Mouse (Mus musculus): ENCODE measurements around the gene Itpr2. TPM values are rescaled to one million over a fixed set of nuclear protein-coding genes. Genes with fewer than 3 reads are reported as not detected.

The Itpr2 gene
- 100 to 1,000 TPM in 23 of 26 experiments, 10 to 100 TPM in 3; 88.4 to 182 (median 126) TPM for total RNA-seq (2018; cell fraction: chromatin; rRNA removed)
- total RNA-seq (2018; cell fraction: cytosol; rRNA removed): 10 to 100 TPM in 22 of 26 experiments, 1 to 10 TPM in 4; 8.2 to 19.2 (median 11.9) TPM
- 10 to 100 TPM; 29.1 to 82.1 (median 47.4) TPM for total RNA-seq (2018; cell fraction: nucleus; rRNA removed)
- polyA plus RNA-seq (2018): 6.3 to 8.3 TPM (median 8.2 TPM) in 3 replicates

DNA sequence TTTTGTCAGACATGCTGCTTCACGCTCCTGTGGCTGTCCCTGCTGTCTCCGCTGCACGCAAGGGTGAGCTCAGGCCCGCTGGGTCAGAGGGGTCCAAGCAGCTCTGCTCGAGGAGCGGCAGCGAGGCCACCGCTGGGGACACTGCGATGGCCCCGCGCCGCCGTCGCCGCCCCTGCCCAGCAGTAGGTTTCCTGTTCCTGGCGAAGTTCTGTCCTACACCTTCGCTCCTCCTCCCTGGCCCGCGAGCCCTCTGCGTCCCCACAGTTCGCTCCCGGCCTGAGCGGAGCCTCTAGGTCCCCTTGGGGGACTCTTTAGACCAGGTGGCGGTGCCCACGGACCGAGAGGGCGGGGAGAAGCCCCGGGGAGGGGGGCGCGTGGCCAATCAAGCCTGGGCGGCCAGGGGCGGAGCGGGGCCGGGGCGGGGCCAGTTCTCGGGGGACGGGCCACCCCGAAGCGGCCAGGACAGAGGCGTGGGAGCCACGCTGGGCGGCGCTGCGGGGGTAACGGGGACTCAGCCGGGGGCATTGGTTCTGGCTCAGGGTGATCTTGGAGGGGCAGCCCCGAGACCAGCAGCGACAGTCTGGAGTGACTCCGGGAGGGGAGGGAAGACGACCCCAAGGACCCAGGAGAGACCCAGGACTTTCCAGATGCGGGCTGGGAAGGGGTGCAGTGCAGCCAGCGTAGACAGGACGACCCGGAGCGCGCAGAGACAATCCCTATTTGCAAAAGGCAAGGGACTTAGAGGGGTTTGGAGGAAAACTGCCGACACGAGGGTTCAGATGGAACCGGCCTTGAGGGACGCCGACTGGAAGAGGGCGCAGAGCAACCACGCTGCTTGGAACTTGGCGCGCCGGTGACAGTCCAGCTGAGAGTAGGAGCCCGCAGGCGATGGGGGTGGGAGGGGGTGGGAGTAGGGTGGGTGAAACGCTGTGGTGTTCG is at the start of gene Itpr2:
Gene Itpr2, minus strand, starts transcription at position 358 of the 939 bp plus-strand sequence.
- Histone ChIP-seq H3K79me2 (ENCODE audit: inconsistent target) (no peaks in the 10 kb centered on the region; the same call in 1 of the 2 replicates), H3K27ac (peak within 1 kb of the TSS; percentile 25; the same call in 1 of the 2 replicates), H3K4me3 (ENCODE audit: inconsistent target) (peak within 1 kb of the TSS; percentile 48), H3K36me3 (ENCODE audit: inconsistent target) (no peaks in the 10 kb centered on the region)
- under 1% methylated on average over 62 of the region's 70 CpGs for WGBS (ENCODE audit: missing documents)

DNA sequence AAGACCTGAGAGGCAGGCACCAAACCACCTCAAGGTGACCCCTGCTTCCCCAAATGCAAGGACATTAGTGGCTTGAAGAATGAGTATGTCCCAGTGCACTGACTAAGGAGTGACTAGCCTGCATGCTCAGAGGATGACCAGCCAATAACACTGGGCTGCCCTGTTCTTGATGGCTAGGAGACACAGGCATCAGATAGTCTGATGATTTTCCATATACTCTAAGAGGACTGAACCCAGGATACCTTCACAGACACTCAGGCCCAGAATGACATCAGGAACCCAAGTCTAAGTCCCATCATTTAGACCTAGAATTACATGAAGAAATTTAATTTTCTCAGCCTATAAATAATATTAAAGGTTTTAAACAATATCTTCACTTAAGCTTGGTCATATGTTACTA is 49.3 kb upstream of the Itpr2 start:
- H3K36me3 ChIP-seq (ENCODE audit: inconsistent target): peaks cover 53% of the 10 kb centered on the region
- H3K4me3 ChIP-seq (ENCODE audit: inconsistent target): no peak overlapping the region
- H3K27ac ChIP-seq: no peak overlapping the region
- no peaks in the 10 kb centered on the region for H3K79me2 ChIP-seq (ENCODE audit: inconsistent target)

DNA sequence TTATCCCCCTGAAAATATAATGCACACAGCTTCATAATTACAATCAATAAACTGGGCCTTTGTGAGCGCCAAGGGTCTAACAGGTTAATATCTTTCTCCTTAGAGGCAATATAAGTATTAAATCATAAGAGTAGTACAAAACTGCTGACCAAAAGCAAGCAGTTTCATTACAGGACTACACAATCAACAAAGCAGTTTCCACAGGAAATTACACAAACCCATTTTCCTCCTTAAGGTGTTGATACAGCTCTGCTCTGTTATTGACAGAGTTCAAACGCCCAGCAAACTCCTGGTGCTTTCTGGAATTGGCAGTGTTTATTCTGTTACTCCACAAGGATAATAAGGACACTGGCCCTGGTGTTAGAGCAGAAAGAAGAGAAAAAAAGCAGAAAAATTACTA is 48.4 kb upstream of the Itpr2 start:
- Histone ChIP-seq H3K36me3 (ENCODE audit: inconsistent target) (peaks cover 44% of the 10 kb centered on the region), H3K27ac (no peak overlapping the region), H3K4me3 (ENCODE audit: inconsistent target) (no peak overlapping the region), H3K79me2 (ENCODE audit: inconsistent target) (no peaks in the 10 kb centered on the region)
- 74% methylated on average over 2 of the region's 2 CpGs for WGBS (ENCODE audit: missing documents)

DNA sequence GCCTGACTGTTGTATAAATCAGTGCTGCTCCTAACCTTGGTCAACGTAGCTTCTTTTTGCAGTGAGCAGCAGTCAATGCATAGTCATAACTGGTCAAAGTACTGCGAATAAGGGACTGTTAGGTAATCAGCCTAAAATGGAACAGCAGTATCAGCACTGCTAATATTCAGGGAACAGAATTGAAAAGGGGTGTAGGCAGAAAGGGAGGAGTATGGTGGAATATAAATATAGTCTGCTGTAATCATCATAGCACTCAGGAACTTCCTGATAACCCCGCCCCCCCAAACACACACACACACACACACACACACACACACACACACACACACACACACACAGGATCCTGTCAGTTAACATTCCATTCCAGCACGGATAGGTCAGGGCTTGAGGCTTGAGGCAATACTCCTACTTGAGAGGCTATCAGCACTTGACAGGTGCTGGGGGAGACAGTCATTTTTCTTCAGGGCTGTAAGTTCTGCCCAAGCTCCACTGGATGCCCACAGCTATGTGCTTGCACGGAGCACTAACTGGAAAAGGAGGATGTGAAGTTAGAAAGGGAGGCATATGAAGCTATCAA is 43.4 kb upstream of the Itpr2 start:
- Histone ChIP-seq H3K79me2 (ENCODE audit: inconsistent target) (no peaks in the 10 kb centered on the region), H3K27ac (no peak overlapping the region), H3K36me3 (ENCODE audit: inconsistent target) (no peaks in the 10 kb centered on the region), H3K4me3 (ENCODE audit: inconsistent target) (no peak overlapping the region)
- WGBS (ENCODE audit: missing documents): 83% methylated on average over 5 of the region's 5 CpGs

DNA sequence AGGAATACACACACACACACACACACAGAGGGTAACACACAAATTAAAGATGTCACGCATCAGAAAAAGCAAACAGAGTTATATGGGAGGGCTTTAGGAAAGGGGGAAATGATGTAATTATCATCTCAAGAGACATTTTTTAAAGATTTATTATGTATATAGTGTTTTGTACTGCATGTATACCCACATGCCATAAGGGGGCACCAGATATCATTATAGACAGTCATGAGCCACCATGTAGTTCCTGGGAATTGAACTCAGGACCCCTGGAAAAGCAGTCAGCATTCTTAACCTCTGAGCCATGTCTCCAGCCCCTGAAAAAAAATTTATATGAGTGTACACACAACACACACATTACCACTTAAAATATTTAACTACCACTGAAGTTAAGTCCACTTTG is 42.6 kb upstream of the Itpr2 start:
- H3K27ac ChIP-seq: no peak overlapping the region
- H3K36me3 ChIP-seq (ENCODE audit: inconsistent target): no peaks in the 10 kb centered on the region
- H3K79me2 ChIP-seq (ENCODE audit: inconsistent target): no peaks in the 10 kb centered on the region
- 100% methylated on average over 1 of the region's 1 CpGs for WGBS (ENCODE audit: missing documents)
- no peak overlapping the region for H3K4me3 ChIP-seq (ENCODE audit: inconsistent target)

DNA sequence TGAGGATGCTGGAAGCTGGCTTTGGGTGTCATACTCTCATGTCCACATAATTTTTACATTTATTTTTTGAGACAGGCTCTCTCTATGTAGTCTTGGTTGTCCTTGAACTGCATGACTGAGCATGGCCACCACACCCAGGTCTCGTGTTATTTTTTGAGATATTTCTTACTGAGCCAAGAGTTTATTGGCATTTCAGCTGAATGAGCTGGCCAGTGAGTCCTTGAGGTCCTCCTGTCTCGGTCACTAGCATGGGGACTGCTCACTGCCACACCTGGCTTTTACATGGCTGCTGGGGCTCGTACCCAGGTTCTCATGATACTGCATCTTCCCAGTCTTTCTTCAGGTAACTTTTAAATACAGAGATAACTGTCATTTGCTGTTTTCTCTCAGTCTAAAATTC is 38.4 kb upstream of the Itpr2 start:
- Histone ChIP-seq H3K27ac (no peak overlapping the region), H3K4me3 (ENCODE audit: inconsistent target) (no peak overlapping the region), H3K79me2 (ENCODE audit: inconsistent target) (no peaks in the 10 kb centered on the region), H3K36me3 (ENCODE audit: inconsistent target) (no peaks in the 10 kb centered on the region)
- 93% methylated on average over 3 of the region's 3 CpGs for WGBS (ENCODE audit: missing documents)

DNA sequence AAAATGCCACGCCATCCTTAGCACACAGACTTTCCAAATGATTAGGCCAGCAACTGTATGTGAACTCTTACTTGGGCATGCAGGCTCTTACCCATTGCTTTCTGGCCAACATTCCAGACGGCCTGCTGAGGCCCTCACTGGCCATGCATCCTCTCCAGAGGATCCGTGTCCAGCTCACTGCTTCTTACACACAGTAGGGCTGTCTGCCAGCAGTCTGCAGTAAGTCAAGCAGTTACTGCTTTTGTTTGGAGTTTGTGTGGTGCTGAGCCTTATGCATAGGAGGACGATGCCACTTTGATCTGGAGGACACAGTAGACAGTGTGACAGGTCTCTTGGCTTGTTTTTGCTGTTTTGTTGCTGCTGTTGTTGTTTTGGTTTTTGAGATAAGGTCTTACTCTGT is 36.6 kb upstream of the Itpr2 start:
- no peaks in the 10 kb centered on the region for H3K79me2 ChIP-seq (ENCODE audit: inconsistent target)
- H3K36me3 ChIP-seq (ENCODE audit: inconsistent target): no peaks in the 10 kb centered on the region
- 97% methylated on average over 4 of the region's 4 CpGs for WGBS (ENCODE audit: missing documents)
- H3K27ac ChIP-seq: no peak overlapping the region
- no peak overlapping the region for H3K4me3 ChIP-seq (ENCODE audit: inconsistent target)

DNA sequence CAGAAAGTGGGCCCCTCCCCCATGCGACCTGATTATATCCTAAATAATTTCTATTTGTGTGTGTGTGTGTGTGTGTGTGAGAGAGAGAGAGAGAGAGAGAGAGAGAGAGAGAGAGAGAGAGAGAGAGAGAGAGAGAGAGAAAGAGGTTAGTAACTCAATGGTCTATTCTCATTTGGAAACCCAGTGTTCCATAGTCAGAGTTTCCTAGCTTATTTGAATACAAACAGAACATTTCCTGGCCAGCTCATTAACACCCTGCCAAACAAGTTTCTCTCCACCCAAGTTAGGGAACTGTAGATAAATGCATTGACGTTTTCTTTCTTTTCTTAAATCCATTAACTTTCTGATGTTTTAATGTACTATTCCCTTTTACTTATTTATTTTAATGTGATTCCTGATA is 36.0 kb upstream of the Itpr2 start:
- no peak overlapping the region for H3K4me3 ChIP-seq (ENCODE audit: inconsistent target)
- WGBS (ENCODE audit: missing documents): 69% methylated on average over 2 of the region's 2 CpGs
- no peaks in the 10 kb centered on the region for H3K36me3 ChIP-seq (ENCODE audit: inconsistent target)
- no peaks in the 10 kb centered on the region for H3K79me2 ChIP-seq (ENCODE audit: inconsistent target)
- no peak overlapping the region for H3K27ac ChIP-seq

DNA sequence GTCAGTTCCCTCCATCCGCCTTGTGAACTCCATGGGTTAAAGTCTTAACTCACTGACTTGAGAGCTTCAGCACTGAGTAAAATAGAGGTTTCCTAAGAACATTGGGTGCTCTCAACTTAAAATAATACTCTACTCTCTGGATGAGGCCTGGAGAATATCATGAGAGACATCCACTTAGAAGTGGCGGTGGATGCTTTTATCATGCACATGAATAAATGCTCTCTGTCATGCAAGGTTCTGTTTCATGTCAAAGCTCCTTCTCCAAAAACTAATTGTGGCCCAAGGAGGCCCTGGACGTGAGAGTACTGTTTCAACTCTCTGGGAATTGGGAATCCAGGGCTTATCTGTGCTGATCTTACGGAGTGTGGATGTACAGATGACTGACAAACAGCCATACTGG is 35.1 kb upstream of the Itpr2 start:
- Histone ChIP-seq H3K79me2 (ENCODE audit: inconsistent target) (no peaks in the 10 kb centered on the region), H3K27ac (no peak overlapping the region), H3K36me3 (ENCODE audit: inconsistent target) (no peaks in the 10 kb centered on the region), H3K4me3 (ENCODE audit: inconsistent target) (no peak overlapping the region)
- 85% methylated on average over 4 of the region's 4 CpGs for WGBS (ENCODE audit: missing documents)

DNA sequence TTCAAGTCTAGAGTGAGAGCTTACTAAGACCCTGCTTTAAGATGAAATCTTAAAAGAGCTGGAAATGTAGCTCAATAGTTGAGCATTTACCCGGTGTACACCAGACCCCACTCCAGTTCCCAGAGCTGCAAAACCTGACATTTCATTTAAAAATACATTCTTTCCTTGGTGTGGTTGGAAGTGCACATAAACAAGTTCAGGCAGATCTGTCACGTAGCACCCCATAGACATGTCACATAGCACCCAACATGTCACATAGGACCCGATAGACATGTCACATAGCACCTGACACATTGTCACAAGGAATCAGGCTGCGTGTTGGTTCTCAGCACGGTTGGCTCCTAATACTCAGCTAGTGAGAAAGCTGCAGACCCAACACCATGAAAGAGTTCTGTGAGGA is 33.5 kb upstream of the Itpr2 start:
- Histone ChIP-seq H3K79me2 (ENCODE audit: inconsistent target) (no peaks in the 10 kb centered on the region), H3K4me3 (ENCODE audit: inconsistent target) (no peak overlapping the region), H3K27ac (no peak overlapping the region), H3K36me3 (ENCODE audit: inconsistent target) (no peaks in the 10 kb centered on the region)
- WGBS (ENCODE audit: missing documents): 92% methylated on average over 3 of the region's 5 CpGs

DNA sequence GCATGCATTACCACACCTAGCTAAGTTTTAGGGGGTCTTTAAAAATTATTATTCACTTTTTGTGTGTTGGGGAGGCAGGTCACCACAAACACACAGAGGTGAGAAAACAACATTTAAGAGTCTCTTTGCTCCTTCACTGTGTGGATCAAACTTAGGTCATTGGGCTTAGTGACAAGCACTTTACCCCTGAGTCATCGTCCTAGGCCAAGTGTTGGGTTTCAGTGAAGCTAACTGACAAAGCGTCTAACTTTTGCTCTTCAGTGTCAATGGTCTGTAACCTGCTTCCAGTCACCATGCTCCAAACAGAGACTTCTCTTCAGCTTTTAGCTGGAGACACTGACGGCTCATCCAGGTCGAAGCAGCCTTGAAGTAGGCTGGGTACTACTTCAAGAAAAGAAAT is 31.1 kb upstream of the Itpr2 start:
- no peak overlapping the region for H3K4me3 ChIP-seq (ENCODE audit: inconsistent target)
- no peak overlapping the region for H3K27ac ChIP-seq
- H3K79me2 ChIP-seq (ENCODE audit: inconsistent target): no peaks in the 10 kb centered on the region
- WGBS (ENCODE audit: missing documents): 85% methylated on average over 4 of the region's 4 CpGs
- no peaks in the 10 kb centered on the region for H3K36me3 ChIP-seq (ENCODE audit: inconsistent target)

DNA sequence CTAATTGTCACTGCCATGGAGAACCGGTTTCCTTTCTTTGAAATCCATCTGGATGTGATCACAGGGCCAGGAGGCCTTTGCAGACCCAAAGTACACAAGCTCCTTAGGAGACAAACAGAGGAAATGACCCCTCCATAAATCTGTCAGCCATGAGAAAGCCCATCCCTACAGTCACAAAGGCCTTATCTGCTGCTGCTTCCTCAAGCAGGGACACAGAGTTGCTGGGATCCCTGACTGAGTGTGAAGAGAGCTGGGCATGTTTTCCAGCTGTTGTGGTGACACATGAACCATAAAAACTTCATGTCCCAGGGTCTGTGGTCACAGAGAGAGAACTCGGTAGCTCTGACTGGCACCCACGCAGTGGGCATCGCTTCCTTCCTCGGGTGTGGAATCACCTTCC is 28.7 kb upstream of the Itpr2 start:
- WGBS (ENCODE audit: missing documents): 30% methylated on average over 5 of the region's 5 CpGs

DNA sequence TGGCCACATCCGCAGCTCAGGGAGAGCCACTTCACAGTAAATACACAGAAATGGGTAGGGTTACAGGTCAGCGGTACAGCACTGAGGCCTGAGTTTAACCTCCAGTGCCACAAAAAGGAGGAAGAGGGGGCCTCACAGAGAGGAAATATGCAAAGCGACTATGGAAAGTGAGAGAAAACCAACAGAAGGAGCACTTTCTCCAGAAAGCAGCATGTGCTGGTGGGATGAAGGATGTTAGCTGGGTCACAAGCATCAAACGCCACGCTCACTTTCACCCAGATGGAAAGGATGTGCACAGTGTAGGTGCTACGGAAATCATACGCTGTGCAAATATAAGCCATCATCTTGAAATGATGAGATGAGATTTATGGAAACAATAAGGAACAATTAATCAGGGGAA is 28.3 kb upstream of the Itpr2 start:
- H3K36me3 ChIP-seq (ENCODE audit: inconsistent target): no peaks in the 10 kb centered on the region
- 84% methylated on average over 7 of the region's 7 CpGs for WGBS (ENCODE audit: missing documents)
- H3K4me3 ChIP-seq (ENCODE audit: inconsistent target): no peak overlapping the region
- no peak overlapping the region for H3K27ac ChIP-seq
- H3K79me2 ChIP-seq (ENCODE audit: inconsistent target): no peaks in the 10 kb centered on the region

More for the DNA sequence above, 28.7 kb upstream of the Itpr2 start:
- Histone ChIP-seq H3K4me3 (ENCODE audit: inconsistent target) (no peak overlapping the region), H3K79me2 (ENCODE audit: inconsistent target) (no peaks in the 10 kb centered on the region), H3K27ac (no peak overlapping the region), H3K36me3 (ENCODE audit: inconsistent target) (no peaks in the 10 kb centered on the region)

DNA sequence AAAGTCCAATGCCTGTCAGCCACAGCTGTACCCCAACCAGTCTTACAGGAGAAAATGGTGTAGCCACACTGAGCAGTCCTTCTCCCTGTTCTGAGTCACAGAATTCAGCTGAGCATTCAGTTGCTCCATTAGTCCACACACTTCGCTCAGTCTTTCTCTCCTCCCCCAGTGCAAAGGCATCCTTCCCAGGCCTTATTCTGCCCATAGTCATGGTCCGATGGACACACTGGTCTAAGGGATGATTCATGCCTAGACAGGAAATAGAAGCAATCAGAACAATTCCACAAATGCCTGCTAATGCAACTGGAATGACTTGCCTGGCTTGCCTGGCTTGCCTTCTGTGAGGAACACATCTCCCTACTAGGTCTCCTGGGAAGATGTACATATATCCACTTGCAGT is 25.5 kb upstream of the Itpr2 start:
- Histone ChIP-seq H3K36me3 (ENCODE audit: inconsistent target) (no peaks in the 10 kb centered on the region), H3K27ac (no peak overlapping the region), H3K79me2 (ENCODE audit: inconsistent target) (no peaks in the 10 kb centered on the region), H3K4me3 (ENCODE audit: inconsistent target) (no peak overlapping the region)
- 83% methylated on average over 2 of the region's 2 CpGs for WGBS (ENCODE audit: missing documents)

DNA sequence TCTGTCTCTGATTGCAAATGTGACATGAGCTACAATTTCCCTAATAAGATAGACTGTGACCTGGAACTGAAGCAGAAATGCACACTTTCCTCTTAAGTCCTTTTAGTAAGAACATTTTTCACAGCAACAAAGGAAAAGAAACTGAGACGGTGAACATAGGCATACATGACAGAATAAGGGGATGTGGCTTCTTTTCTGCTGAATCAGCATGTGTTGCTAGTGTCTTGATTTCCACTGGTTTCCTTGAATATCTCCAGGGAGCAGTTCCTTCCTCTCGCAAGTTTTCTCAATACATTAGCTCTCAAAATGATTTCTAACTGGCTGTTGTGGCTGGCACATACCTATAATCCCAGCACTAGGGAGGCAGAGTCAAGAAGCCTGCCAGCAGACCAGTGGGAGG is 23.5 kb upstream of the Itpr2 start:
- 39% methylated on average over 2 of the region's 2 CpGs for WGBS (ENCODE audit: missing documents)
- Histone ChIP-seq H3K79me2 (ENCODE audit: inconsistent target) (no peaks in the 10 kb centered on the region), H3K36me3 (ENCODE audit: inconsistent target) (no peaks in the 10 kb centered on the region), H3K27ac (no peak overlapping the region), H3K4me3 (ENCODE audit: inconsistent target) (no peak overlapping the region)

Measured in macrophage (primary cell).